Mouse (Mus musculus) gastrocnemius, adult 2 months (tissue): ENCODE results near the gene Vnn1. TPM values are rescaled to one million over a fixed set of nuclear protein-coding genes. Genes with fewer than 3 reads are reported as not detected.
A peak's percentile ranks its signal among the peaks of the same experiment; 100 is the strongest.

Experiments used
- DNase-seq: peaks from one replicate; pipeline ENCODE4 v3.0.0; 2022
- H3K27ac ChIP-seq: fragments of 200-600 bp; 2 replicates; pipeline ENCODE4 v1.8.1; 2022; ENCODE audit warnings: mild to moderate bottlenecking
- H3K4me3 ChIP-seq: fragments of 200-600 bp; 2 replicates; pipeline ENCODE4 v1.8.1; 2022; ENCODE audit warnings: mild to moderate bottlenecking, moderate library complexity
- CTCF ChIP-seq: fragments of 200-600 bp; IDR thresholded peaks from 2 replicates; pipeline ENCODE4 v1.8.1; 2022; ENCODE audit warnings: antibody characterized with exemption, mild to moderate bottlenecking, moderate library complexity
- intact Hi-C: fragments of 180-260 bp; cut with DNase I; formaldehyde crosslinking; loops from one replicate; pipeline ENCODE4 v1.15.1; 2025
- total RNA-seq, 2 experiments: library from RNA; stranded (reverse); gene quantifications; 2 replicates each; pipeline ENCODE4 v1.2.3; 2021

Vnn1 gene
- total RNA-seq, 2 experiments from 2014 or later, result 0.17 to 0.23 TPM

- DNase-seq, result no peak
- Histone ChIP-seq H3K27ac (no peak overlapping the region), H3K4me3 (no peak overlapping the region)
- no peak for TF ChIP-seq CTCF
- intact Hi-C loops, result no loop called here
Measured at GRCm38 (mm10) chr10:23922468-23922867, 28.0 kb downstream of the Vnn1 start.

DNA sequence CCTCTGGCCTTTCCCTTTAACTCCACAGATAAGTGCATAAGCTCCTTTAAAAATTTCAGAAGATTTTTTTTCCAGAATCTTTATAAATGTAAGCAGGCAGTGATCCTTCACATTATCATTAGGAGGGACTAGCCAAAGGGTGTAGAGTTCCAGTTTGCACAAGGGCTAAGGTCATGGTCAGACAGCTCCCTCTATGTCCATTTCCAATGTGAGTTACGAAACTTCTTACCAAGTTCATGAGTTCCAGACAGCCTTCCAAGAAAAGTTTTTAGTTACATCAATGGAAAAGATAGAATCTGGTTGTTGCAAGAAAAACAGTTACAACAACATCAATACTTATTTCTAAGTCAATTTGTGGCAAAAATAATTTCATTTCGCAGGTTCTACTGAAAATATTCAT, 29.5 kb downstream of the Vnn1 start:
- no peak for TF ChIP-seq CTCF
- Histone ChIP-seq H3K4me3 (no peak overlapping the region), H3K27ac (no peak overlapping the region)
- intact Hi-C loops, result no loop called here
- no peak for DNase-seq

GRCm38 (mm10) chr10:23937613-23938012, 43.1 kb downstream of the Vnn1 start:
- TF ChIP-seq CTCF, result no peak
- intact Hi-C loops, result no loop called here
- Histone ChIP-seq H3K4me3 (no peak overlapping the region), H3K27ac (no peak overlapping the region)
- DNase-seq, result no peak

- DNase-seq, result no peak
- no peak within 1 kb of the TSS for H3K27ac ChIP-seq
- H3K4me3 ChIP-seq, result no peak within 1 kb of the TSS
- no peak for TF ChIP-seq CTCF
- intact Hi-C loops, result no loop called here
Measured at GRCm38 (mm10) chr10:23938312-23938711, 43.8 kb downstream of the Vnn1 start, which contains the start of gene Taar2. Gene Taar2, plus strand, starts transcription at chr10:23938572.

- TF ChIP-seq CTCF, result peak; percentile 38
- DNase-seq, result peak; percentile 22
- Histone ChIP-seq H3K27ac (no peak overlapping the region), H3K4me3 (no peak overlapping the region)
- intact Hi-C loops, result no loop called here
Measured at GRCm38 (mm10) chr10:23942465-23942864, 48.0 kb downstream of the Vnn1 start.

- TF ChIP-seq CTCF, result no peak
- no peak overlapping the region for H3K4me3 ChIP-seq
- intact Hi-C loops, result no loop called here
- DNase-seq, result no peak
- no peak overlapping the region for H3K27ac ChIP-seq
Measured at GRCm38 (mm10) chr10:23948026-23948425, 53.5 kb downstream of the Vnn1 start.

DNA sequence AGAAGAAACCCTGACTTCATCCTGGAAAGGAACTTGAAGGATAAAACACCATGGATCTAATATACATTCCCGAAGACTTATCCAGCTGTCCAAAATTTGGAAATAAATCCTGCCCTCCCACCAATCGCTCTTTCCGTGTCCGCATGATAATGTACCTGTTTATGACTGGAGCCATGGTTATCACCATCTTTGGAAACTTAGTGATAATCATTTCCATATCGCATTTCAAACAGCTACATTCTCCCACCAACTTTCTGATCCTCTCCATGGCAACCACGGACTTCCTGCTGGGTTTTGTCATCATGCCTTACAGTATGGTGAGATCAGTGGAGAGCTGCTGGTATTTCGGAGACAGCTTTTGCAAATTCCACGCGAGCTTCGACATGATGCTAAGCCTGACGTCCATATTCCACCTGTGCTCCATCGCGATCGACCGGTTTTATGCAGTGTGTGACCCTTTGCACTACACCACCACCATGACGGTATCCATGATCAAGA, 55.1 kb downstream of the Vnn1 start, which contains the start of gene Taar3:
Gene Taar3, plus strand, starts transcription at position 51 of the 498 bp plus-strand sequence.
- intact Hi-C loops, result no loop called here
- TF ChIP-seq CTCF, result no peak

GRCm38 (mm10) chr10:23951714-23952113, 57.2 kb downstream of the Vnn1 start:
- DNase-seq, result no peak
- no peak overlapping the region for H3K4me3 ChIP-seq
- intact Hi-C loops, result no loop called here
- H3K27ac ChIP-seq, result no peak overlapping the region
- no peak for TF ChIP-seq CTCF

More for the DNA sequence above, 55.1 kb downstream of the Vnn1 start, which contains the start of gene Taar3:
- H3K4me3 ChIP-seq, result no peak within 1 kb of the TSS
- no peak within 1 kb of the TSS for H3K27ac ChIP-seq
- no peak for DNase-seq

Other genes starting within 250 kb of the Vnn1 start
- gene Rps12, start 107.4 kb upstream of the Vnn1 start, total RNA-seq, result 100 to 1,000 TPM; 215 to 230 TPM
- gene Slc18b1, start 97.7 kb upstream of the Vnn1 start, total RNA-seq, result 1 to 10 TPM; 5.5 to 6.2 TPM
- not detected for gene Vnn3, start 43.2 kb upstream of the Vnn1 start, total RNA-seq
- gene Taar1, start 25.7 kb downstream of the Vnn1 start, total RNA-seq, result not detected
- not detected for gene Taar2, start 43.9 kb downstream of the Vnn1 start, total RNA-seq
- gene Taar3, start 54.9 kb downstream of the Vnn1 start, total RNA-seq, result not detected
- gene Taar4, start 65.8 kb downstream of the Vnn1 start, total RNA-seq, result not detected
- not detected for gene Taar5, start 76.0 kb downstream of the Vnn1 start, total RNA-seq
- gene Taar6, start 91.0 kb downstream of the Vnn1 start, total RNA-seq, result not detected
- not detected for gene Taar7a, start 98.8 kb downstream of the Vnn1 start, total RNA-seq
- gene Taar7b, start 105.3 kb downstream of the Vnn1 start, total RNA-seq, result not detected
- gene Taar7d, start 132.5 kb downstream of the Vnn1 start, total RNA-seq, result not detected
- not detected for gene Taar7e, start 142.9 kb downstream of the Vnn1 start, total RNA-seq
- gene Taar7f, start 154.8 kb downstream of the Vnn1 start, total RNA-seq, result not detected
- gene Taar8a, start 181.8 kb downstream of the Vnn1 start, total RNA-seq, result not detected
- gene Taar8b, start 197.6 kb downstream of the Vnn1 start, total RNA-seq, result not detected
- not detected for gene Taar8c, start 207.2 kb downstream of the Vnn1 start, total RNA-seq
- gene Taar9, start 214.8 kb downstream of the Vnn1 start, total RNA-seq, result not detected